Mouse (Mus musculus) CH12.LX (cell line): ENCODE measurements around the gene Cxcl5.

Source experiments
- ETS1 ChIP-seq: conservative IDR thresholded peaks from 2 replicates; pipeline ENCODE4 v1.6.1; 2012; ENCODE audit warnings: low read depth, mild to moderate bottlenecking, inconsistent platforms, low read length, improper control_type of control experiment, moderate library complexity
- GABPA ChIP-seq: IDR thresholded peaks from 2 replicates; pipeline ENCODE4 v1.6.1; 2012; ENCODE audit warnings: low read depth, low read length, improper control_type of control experiment, inconsistent platforms; ENCODE audit not compliant: insufficient replicate concordance
- HCFC1 ChIP-seq: IDR thresholded peaks from 2 replicates; pipeline ENCODE4 v1.6.1; 2012; ENCODE audit warnings: low read depth, mild to moderate bottlenecking, inconsistent platforms, low read length, improper control_type of control experiment
- MAFK ChIP-seq: IDR thresholded peaks from 2 replicates; pipeline ENCODE4 v1.6.1; 2011; ENCODE audit warnings: low read length, improper control_type of control experiment; ENCODE audit not compliant: insufficient replicate concordance
- NRF1 ChIP-seq: IDR thresholded peaks from 2 replicates; pipeline ENCODE4 v1.6.1; 2014; ENCODE audit warnings: low read depth, mild to moderate bottlenecking, inconsistent platforms, low read length, improper control_type of control experiment, moderate library complexity
- PAX5 ChIP-seq: IDR thresholded peaks from 2 replicates; pipeline ENCODE4 v1.6.1; 2012; ENCODE audit warnings: low read length, inconsistent platforms, mixed read lengths

- no peak for TF ChIP-seq GABPA
- TF ChIP-seq ETS1: peak; percentile 64
- TF ChIP-seq NRF1: no peak
- no peak for TF ChIP-seq MAFK
- no peak for TF ChIP-seq HCFC1
- no peak for TF ChIP-seq PAX5
Observed at GRCm38 (mm10) chr5:90761834-90762233, 2.7 kb downstream of the Cxcl5 start.
